Mouse (Mus musculus) c-Kit-negative CD71-positive TER-119-positive erythroid progenitor cells, embryonic 14.5 days (primary cell): ENCODE measurements around the gene Cacna1g.

Experiments
- DNase-seq: peaks from one replicate; pipeline ENCODE4 v3.0.0-alpha.2; 2013; ENCODE audit warnings: low read depth, low spot score

Cacna1g gene

GRCm38 (mm10) chr11:94473707-94474543, at the start of gene Cacna1g:
TSS of gene Cacna1g (minus strand) at chr11:94474198.
- no peak for DNase-seq

DNA sequence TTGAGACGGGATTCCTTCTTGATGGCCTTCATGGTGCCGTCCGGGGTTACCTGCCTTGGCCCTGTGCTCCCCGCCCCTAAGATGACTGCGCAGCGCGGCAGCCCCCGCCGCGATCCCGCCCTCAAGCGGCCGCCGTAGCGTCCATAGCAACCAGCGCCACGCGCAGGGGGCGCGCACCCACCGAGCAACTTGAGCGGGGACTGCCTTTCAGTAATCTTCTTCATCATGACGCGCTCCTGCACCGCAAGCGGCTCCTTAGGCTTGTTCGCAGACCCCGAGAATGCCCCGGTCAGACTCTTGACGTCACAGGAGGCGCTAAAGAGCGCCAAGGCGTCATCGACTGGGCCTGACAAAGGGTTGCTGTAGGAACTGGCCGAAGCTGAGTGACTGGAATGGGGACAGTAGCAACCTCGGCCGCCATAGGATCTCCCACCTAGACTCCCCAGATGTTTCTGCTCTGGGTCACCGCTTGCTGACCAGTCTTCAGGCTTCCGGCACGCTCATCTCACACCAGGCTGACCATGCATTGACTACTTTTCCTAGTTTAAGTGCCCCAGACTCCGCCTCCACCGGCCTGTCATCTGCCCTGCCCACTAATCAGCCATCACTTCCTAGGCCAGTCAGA, 47.3 kb upstream of the Cacna1g start, which contains the start of gene Mycbpap:
Gene Mycbpap (minus strand): TSS at position 524 of the 625 bp plus-strand sequence.
- DNase-seq, result no peak

DNA sequence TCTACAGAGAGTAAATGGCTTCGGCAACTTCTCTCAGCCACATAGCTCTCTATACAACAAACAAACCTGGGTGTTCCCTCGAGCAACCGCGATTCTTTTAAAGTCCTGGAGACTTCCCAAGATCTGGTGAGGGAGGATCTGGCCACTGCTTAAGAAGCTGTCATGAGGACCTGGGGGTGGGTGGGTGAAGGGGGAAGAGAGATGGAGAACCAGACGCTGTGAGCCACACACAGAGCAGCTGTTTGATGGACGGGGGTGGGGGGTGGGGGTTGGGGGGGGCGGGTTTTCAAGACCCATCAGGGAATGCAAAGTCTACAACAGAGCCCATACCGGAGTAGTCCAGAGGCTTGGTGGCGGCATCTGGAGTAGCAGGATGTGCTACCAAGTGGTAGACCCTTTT, 39.5 kb upstream of the Cacna1g start:
- DNase-seq, result no peak

DNA sequence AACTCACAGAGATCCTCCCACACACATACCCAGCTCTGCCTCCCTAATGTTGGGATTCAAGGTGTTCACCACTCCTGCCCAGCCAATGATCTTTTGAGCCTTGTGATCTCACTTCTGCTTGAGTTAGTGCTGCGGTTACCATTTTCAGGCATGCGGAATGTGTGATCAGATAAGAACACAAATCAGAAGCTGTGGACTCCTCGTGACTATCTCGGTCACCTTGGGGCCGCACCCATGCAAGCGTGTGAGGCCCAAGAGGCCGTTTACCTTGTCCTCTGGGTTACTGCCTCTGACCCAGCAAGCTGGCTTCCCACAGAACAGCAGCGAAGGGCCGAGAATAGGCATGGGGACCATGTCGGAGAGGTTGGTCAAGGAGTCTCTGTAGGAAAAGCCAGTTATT, 35.0 kb upstream of the Cacna1g start:
- DNase-seq, result no peak

- DNase-seq, result no peak
Measured at GRCm38 (mm10) chr11:94501482-94501881, 27.5 kb upstream of the Cacna1g start.

GRCm38 (mm10) chr11:94500362-94500761, 26.4 kb upstream of the Cacna1g start:
- DNase-seq, result no peak

DNA sequence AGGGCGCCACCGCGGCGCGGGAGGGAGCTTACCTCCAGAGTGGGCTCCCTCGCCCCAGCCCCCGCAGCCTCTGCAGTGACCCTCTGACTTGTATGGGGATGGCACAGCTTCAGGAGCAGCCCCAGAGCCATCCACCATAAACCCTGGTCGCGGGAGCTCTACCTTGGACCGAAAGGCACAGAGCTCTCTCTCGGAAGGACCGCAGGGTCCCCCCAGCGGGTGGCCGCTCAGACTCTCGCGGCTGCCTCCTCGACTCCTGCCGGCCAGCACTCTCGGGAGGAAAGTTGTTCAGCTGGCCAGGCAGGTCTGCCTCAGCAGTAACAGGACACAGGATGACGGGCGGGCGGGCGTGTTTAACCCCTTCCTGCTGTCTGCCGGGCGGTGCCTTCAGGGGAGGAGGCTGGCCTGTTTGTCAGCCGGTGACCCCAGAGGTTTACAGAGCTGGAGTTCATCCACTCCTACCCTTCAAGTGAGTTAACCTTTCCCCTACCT, 25.7 kb upstream of the Cacna1g start, which contains the start of gene Epn3:
Gene Epn3 (minus strand): TSS at position 314 of the 492 bp plus-strand sequence.
- no peak for DNase-seq

GRCm38 (mm10) chr11:94499035-94499434, 25.0 kb upstream of the Cacna1g start:
- no peak for DNase-seq

GRCm38 (mm10) chr11:94498093-94498996, 24.3 kb upstream of the Cacna1g start:
- no peak for DNase-seq

GRCm38 (mm10) chr11:94495415-94495814, 21.4 kb upstream of the Cacna1g start:
- DNase-seq, result no peak

GRCm38 (mm10) chr11:94491749-94492099, 17.7 kb upstream of the Cacna1g start:
- DNase-seq, result no peak

DNA sequence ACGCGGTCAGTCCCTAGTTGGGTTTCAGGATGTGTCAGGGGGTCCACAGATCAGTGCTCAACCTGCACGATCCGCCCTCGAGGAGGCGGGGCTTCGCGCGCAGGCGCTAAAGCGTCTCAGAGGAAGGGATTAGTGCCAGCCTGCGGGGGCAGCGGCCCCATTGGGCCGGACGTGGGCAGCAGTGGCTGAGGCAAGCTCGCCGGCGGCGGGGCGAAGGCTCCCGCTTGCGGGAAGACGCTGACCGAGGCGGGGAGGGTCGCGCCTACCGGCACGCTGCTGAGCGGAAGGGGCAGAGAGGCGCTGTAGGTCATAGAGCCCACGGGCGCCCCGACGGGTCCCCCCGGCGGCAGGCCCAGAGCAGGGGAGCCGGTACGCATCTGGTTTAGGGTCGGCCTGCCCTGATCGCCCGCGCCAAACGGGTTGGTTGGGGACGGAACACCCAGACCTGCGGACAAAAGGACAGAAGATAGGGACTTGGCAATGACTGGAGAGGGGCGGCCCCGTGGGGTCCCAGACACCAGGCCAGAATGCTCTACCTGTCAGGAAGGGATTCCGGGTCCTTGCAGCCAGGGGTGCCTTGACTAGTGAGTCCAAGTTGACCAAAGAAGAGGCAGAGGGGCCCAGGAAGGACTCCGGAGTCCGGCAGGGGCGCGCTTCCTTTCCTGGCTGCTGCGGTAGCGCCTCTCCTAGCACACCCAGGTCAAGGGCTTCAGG, 17.2 kb upstream of the Cacna1g start:
- DNase-seq, result no peak

- no peak for DNase-seq
Measured at GRCm38 (mm10) chr11:94489745-94490144, 15.7 kb upstream of the Cacna1g start.

- DNase-seq, result no peak
Measured at GRCm38 (mm10) chr11:94488767-94489533, 15.0 kb upstream of the Cacna1g start.

GRCm38 (mm10) chr11:94486001-94486400, 12.0 kb upstream of the Cacna1g start, which contains the start of gene Spata20:
TSS of gene Spata20 (minus strand) at chr11:94486179.
- peak; percentile 31 for DNase-seq

DNA sequence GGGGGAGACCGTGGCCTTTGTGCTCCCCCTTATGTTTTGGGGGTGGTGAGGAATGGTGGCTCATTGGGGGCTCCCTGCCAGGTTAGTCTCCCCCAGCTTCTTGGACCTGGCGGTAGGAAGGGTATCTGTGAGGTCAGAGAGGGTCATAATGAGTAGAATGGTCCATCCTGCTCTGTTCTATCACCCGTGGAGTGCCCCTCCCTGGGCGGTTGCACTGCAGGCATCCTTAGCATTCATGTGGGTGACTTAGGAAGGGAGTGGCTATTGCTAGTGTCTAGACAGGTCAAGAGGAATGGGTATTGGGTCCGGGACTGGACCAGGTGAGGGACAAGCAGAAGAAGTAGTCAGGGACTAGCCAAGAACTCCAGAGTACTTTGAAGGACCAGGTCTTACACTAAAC, 11.2 kb upstream of the Cacna1g start:
- DNase-seq, result no peak

GRCm38 (mm10) chr11:94484636-94485035, 10.6 kb upstream of the Cacna1g start:
- DNase-seq, result no peak

DNA sequence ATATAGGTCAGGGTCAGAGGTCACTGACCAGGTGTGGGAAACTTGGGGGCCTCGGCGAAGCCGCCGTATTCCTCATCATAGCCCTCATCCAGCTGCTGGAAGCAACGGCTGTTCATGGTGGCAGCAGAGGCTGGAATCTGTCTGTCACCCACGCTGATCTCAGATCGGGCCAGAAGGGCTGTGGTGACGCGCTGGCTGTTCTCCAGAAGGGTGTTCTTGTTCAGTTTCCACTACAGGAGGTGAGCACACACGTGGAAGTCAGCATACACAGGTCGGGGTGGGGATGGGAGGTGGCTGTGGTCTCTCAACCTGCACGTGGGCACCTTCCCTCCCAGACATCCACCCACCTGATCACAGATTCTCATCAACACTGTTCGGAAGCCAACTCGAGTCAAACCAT, 9.9 kb upstream of the Cacna1g start:
- no peak for DNase-seq

- no peak for DNase-seq
Measured at GRCm38 (mm10) chr11:94483436-94483835, 9.4 kb upstream of the Cacna1g start.

GRCm38 (mm10) chr11:94482738-94483137, 8.7 kb upstream of the Cacna1g start:
- no peak for DNase-seq
